Mouse (Mus musculus) adrenal gland, postnatal 10 days (tissue): ENCODE data around the gene Dner. TPM values are rescaled to one million over a fixed set of nuclear protein-coding genes. Genes with fewer than 3 reads are reported as not detected.
A peak's percentile ranks its signal among the peaks of the same experiment; 100 is the strongest.

Source experiments
- DNase-seq: peaks from one replicate; pipeline ENCODE4 v3.0.0; 2021; ENCODE audit warnings: mixed read lengths
- long read RNA-seq, 2 experiments: library from polyadenylated mRNA; stranded (forward); transcript quantifications; one replicate each; pipeline ENCODE4 v2.0.0; 2021
- total RNA-seq, 2 experiments: library from RNA; stranded (reverse); gene quantifications; 2 replicates each; pipeline ENCODE4 v1.2.3; 2021

The Dner gene
- 1 to 10 TPM; 2.7 to 5.7 TPM for total RNA-seq
- long read RNA-seq, experiment 1, transcript Dner-201 (13 exons, 3,632 nt) = major isoform, 9 of 9 reads
- long read RNA-seq, experiment 1, partial matches to known transcripts = 0 of 9 reads
- long read RNA-seq, experiment 1, other reads (novel, unspliced or antisense) = 0 of 9 reads
- long read RNA-seq, experiment 2, transcript Dner-201 (13 exons, 3,632 nt) = major isoform, 6 of 6 reads
- long read RNA-seq, experiment 2, partial matches to known transcripts = 0 of 6 reads
- long read RNA-seq, experiment 2, other reads (novel, unspliced or antisense) = 0 of 6 reads

DNA sequence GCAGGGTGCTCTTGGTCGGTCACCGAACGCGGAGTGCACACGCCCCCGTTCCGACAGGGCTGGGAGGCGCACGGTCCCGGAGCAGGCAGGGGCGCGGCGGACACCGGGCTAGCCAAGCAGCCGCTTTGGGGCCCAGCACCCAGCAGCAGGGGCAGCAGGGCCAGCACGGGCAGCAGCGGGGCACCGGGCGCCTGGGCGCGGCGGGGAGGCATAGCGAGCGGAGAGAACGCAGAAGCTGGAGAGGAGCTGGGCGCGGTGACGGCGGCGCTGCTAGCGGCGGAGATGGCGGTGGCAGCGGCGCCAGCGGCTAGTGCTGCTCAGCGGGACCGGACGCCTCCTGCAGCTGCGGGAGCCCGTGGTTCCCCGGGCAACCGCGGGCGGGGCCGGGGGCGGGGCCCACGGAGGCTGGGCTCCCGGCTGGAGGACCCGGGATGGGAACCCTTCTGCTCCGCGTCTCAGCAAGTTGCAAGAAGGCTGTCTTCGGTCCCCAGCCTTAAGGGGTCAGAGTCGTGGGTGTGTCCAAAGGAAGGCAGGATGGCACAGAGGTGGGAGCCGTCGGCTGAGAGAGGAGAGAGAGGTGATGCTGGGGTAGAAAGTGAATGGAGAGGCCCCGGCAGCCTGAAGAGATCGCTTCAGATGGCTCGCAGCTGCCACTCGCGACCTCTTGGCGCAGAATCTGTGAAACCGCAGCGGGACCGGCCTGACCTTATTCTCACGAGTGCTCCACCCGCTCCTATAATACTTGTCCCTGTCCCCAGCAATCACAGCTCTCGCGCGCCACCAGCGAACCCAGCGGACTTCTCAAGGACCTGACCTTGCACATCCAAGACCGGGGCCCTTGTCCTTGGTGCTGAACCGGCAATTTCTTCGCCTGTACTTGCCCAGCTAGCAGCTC lies at the start of gene Dner:
TSS of gene Dner (minus strand) at position 705 of the 895 bp plus-strand sequence.
- DNase-seq = peak; percentile 91

GRCm38 (mm10) chr1:84742156-84742555 lies 46.1 kb upstream of the Dner start:
- no peak for DNase-seq

DNA sequence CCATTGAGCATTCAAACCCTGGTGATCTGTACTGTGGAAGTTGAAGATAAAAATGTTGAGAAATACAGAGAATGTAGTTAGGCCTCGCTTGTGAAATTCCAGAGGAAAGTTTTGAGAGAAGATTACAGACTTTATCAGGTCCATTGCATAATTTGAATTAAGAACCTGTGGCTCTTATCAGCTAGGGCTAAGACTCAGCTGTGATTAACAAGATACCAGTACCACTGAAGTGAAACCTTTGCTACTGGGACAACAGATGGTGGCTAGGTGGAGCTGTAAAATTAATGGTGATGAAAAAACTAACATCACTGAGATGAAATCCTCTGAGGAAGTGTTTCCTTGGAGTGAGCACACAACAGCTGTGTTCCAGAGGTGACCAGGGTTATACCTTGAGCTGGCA lies 44.1 kb upstream of the Dner start:
- DNase-seq = no peak

- DNase-seq = no peak
Measured at GRCm38 (mm10) chr1:84737097-84737496, 41.1 kb upstream of the Dner start.

DNA sequence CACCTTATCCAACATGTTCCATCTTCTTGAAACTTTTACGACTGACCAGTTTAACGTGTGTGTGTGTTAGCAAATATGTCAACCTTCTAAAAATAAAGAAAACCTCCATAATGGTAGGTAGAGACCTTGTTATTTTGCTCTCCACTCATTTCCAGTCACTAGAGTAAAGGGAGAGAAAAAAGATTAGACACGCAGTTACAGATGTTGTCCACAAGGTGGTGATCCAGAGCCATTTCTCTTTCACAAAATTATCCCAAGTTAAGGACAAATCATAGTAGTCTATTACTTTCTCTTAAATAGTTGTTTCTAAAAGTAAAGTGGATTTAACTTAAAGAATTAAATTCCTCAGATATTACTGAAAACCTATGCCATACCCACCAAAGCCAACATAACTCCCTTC lies 37.8 kb upstream of the Dner start:
- no peak for DNase-seq

DNA sequence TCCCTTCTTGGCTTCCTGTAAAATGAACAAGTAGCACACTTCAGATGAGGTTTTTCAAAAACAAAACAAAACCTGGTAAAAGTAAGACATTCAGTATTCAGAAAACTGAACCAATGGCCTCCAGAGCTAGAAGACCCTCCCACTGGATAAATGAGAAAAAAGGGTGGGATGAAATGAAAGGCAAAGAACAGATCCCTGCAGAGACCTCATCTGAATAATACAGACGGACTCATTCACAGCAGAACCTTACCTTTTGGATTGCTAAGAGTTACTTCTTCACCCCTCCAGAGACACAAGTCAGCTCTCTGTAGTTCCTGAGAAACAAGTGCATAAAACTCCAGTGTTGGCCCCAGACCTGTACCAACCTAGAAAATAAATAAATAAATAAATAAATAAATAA lies 35.7 kb upstream of the Dner start:
- DNase-seq = no peak

DNA sequence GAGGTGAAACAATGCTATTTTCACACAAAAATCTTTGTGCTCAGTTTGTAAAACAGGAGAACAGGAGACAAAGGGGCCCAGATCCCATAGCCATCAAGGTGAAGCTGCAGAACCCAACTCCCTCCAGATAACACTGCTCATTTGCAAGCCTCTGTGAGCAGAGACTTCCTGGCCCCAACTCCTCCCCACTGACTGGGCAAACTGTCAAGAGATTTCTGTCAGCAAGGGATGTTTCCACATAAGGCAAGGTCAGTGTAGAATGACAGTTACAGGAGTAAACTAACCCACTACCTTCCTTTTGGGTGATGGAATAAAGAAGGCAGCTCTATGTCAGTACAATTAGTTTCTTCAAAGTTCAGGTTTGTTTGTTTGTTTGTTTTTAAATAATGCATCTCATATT lies 26.8 kb upstream of the Dner start:
- DNase-seq = peak; percentile 58

GRCm38 (mm10) chr1:84722371-84722770 lies 26.4 kb upstream of the Dner start:
- DNase-seq = no peak

DNA sequence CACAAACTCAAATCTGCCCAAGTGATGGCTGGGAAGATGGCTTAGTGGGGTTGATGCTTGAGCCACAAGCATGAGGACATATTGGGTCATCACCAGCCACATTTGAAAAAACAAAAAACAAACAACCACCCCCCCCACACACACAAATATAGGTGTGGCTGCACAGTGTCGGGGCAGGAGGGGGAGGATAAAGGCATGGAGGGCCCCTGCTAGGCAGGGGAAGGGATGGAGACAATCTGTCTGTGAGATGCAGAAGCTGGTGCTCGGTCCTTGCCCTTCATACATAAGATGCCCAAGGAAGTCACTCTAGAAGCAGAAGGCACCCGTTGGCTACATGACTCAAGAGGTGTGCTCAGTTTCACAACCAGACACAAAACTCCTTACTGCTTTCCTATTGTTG lies 25.9 kb upstream of the Dner start:
- DNase-seq = no peak

GRCm38 (mm10) chr1:84709810-84710785 lies 14.1 kb upstream of the Dner start:
- no peak for DNase-seq

DNA sequence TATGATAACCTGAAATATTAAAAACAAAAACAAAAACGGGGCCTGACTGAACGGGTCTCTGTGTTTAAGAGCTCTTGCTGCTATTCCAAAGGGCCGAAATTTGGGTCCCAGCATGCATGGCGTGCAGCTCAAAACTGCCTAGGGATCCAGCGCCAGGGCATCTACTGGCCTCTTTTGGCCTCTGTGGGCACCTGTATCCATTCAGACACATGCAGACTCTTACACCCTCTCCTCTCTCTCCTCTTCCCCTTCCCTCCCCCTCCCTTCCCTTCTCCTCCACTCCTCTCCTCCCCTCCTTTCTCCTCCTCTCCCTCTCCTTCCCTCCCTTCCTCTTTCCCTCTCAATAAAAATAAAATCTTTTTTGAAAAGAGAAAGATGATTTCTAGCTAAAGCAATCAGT lies 13.4 kb upstream of the Dner start:
- no peak for DNase-seq

GRCm38 (mm10) chr1:84700254-84700653 lies 4.2 kb upstream of the Dner start:
- DNase-seq = no peak

DNA sequence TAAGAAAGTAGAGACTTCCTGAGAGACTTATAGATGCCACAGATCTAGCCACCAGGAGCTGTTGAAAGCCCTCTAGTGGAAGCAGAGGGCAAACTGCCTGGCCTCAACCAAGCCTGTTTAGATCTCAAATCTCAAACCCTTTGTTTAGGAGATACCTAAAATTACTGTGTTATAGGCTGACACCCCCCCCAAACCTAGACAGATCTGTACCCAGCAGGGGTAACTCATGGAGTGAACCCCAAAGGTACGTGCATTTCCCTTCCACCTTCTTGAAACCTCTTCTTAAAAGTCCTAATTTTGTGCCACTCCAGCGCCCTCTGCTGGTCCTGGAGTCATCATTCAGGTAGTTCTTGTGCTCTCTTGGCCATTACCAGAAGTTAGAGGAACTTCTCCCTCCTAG lies 1.1 kb upstream of the Dner start:
- peak; percentile 65 for DNase-seq

- peak; percentile 15 for DNase-seq
Measured at GRCm38 (mm10) chr1:84694688-84695474, 1.1 kb downstream of the Dner start.

DNA sequence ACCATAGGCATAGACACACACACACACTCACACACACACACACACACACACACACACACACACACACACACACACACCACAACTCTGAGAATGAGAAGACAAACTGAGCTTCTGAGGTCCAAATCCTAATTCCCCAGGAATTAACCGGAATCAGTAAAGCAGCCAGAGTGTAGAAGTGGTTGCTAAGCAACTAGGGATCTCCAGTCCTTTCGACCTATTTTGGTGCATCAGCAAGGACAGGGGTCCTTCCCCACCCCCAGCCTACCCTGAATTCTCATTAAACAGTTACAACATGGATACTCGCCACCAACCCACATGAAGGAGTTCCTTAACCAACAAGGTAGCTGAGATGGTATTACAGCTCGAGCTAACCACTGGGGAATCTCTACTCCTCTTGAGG lies 18.1 kb downstream of the Dner start:
- no peak for DNase-seq

GRCm38 (mm10) chr1:84668100-84668846 lies 27.7 kb downstream of the Dner start:
- DNase-seq = no peak

DNA sequence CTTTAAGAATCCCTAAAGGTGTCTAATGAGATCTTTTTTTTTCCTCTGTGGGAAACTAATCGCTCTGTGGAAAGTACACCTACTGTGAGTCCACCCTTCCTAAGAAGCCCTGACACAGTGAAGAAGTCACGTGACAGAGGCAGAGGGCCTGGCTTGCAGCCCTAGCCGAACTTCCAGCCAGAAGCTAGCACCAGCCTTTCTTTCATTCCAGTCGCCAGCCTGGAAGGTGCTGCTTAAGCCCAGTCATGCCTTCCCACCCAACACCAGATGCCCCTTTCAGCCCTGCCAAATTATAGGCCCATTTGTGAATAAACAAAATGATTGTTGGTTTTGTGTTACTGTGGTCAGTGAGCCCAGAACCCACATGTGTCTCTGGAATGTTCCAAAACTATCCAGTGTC lies 28.4 kb downstream of the Dner start:
- no peak for DNase-seq

DNA sequence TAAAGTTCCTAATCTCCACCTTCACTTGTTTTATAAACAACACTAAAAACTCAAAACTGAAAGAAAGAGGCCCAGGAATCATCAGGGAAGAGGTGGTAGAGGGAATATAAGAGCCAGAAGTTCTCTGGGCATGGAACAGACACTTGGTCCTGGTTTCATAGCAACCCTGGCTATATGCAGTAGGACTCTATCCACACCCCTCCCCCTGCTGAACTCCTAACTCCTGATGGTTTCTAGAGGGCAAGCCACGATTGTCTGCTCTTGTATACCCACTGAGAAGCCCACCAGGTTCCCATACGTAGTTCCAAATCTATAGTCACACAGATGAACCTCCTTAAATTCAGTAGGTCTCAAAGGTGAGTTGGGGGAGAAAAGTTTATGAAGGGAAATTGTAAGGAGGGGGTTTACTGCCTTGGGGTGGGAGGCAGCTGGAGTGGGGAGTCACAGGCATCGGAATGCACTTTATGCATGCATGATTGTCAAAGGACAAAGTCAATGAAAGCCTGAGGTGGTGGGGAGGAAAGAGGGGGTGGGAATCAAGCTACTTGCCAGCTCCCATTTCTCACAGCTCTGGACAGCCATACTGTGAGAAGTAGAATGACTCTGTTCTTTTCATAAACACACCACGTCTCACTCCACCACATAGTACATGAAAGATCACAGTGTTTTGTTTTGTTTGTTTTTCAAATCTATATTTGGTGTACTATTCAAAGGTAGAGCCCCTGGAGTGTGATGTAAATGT lies 31.5 kb downstream of the Dner start:
- no peak for DNase-seq

GRCm38 (mm10) chr1:84646781-84647180 lies 49.2 kb downstream of the Dner start:
- DNase-seq = peak; percentile 41

GRCm38 (mm10) chr1:84640463-84640862 lies 55.6 kb downstream of the Dner start:
- DNase-seq = no peak
